8 mouse cellular contexts compared by ENCODE assay signal in genomic region chr2:121571780-121572179, GRCm38 (mm10).
DNase-seq lines count a peak whose midpoint lies in the region; ATAC-seq lines count a peak whose summit lies in the region.

No protein-coding gene starts in this region.

- WGBS in hindbrain, embryonic 13.5 days, result 21% methylated on average over 7 of the region's 7 CpGs

- H3K36me3 ChIP-seq in hindbrain, embryonic 13.5 days, result peaks cover 47% of the 10 kb centered on the region

- no peak overlapping the region for H3K4me2 ChIP-seq in hindbrain, embryonic 13.5 days

- H3K9ac ChIP-seq in hindbrain, embryonic 13.5 days, result no peak overlapping the region

- DNase-seq in R1 (ENCODE audit: low read depth, low spot score), result peak; percentile 68
- peak; percentile 84 for DNase-seq in cerebellum, adult 9-11 months
- DNase-seq in frontal cortex, adult 2 months (ENCODE audit: extremely low spot score in 1 of 2, low spot score in 1 of 2), result peak; percentile 72 to 96
- peak; percentile 90 to 93 for DNase-seq in layer of hippocampus, postnatal 10 days (ENCODE audit: low spot score in 2 of 2)
- DNase-seq in lung, postnatal 10 days, result peak; percentile 92
- DNase-seq in retina, embryonic 14.5 days (ENCODE audit: low spot score), result peak; percentile 96
- peak; percentile 74 for DNase-seq in thymus, postnatal 25 days

- peak; percentile 90 for ATAC-seq in hindbrain, embryonic 13.5 days (ENCODE audit: low FRiP score)

- no peak overlapping the region for H3K27ac ChIP-seq in hindbrain, embryonic 13.5 days

- H3K9me3 ChIP-seq in hindbrain, embryonic 13.5 days, result no peaks in the 10 kb centered on the region

- no peaks in the 10 kb centered on the region for H3K27me3 ChIP-seq in hindbrain, embryonic 13.5 days

- H3K4me3 ChIP-seq in hindbrain, embryonic 13.5 days, result no peak overlapping the region

- no peaks in the 10 kb centered on the region; the same call in 1 of the 2 replicates for H3K4me1 ChIP-seq in hindbrain, embryonic 13.5 days (replicated peaks)
